Mouse (Mus musculus): ENCODE measurements around the gene Alk. TPM values are rescaled to one million over a fixed set of nuclear protein-coding genes. Genes with fewer than 3 reads are reported as not detected.

The Alk gene
- total and polyA plus RNA-seq, 3 experiments = 0.05 TPM; not detected in 2

GRCm38 (mm10) chr17:72076306-72076921 is 528.0 kb downstream of the Alk start:
- DNase-seq (ENCODE audit: low spot score) (no peak), ATAC-seq (ENCODE audit: extremely low read depth, insufficient number of reproducible peaks, low FRiP score, poor library complexity, severe bottlenecking) (no peak)
- H3K4me1 ChIP-seq (ENCODE audit: insufficient read depth, low read depth, low read length) = no peaks in the 10 kb centered on the region
- H3K27me3 ChIP-seq (ENCODE audit: insufficient read depth, low read length) = no peaks in the 10 kb centered on the region
- no peak for TF ChIP-seq GATA1 (IDR thresholded peaks at IDR 0.05; ENCODE audit: borderline replicate concordance, low read length)
- no peak for TF ChIP-seq POLR2AphosphoS5 (IDR thresholded peaks at IDR 0.05; ENCODE audit: insufficient replicate concordance, low read depth, low read length)
- TF ChIP-seq CTCF (IDR thresholded peaks at IDR 0.05; ENCODE audit: low read depth, low read length) = no peak
- no peak for TF ChIP-seq GATA2 (IDR thresholded peaks at IDR 0.05; ENCODE audit: borderline replicate concordance, low read depth, low read length)
- no peak for TF ChIP-seq TAL1 (conservative IDR thresholded peaks at IDR 0.05; ENCODE audit: low read depth, low read length)
- peaks cover 20% of the 10 kb centered on the region for H3K9me3 ChIP-seq (replicated peaks)
- H3K36me3 ChIP-seq (replicated peaks) = no peaks in the 10 kb centered on the region
- no peak overlapping the region for H3K4me3 ChIP-seq (ENCODE audit: low read depth, low read length)

DNA sequence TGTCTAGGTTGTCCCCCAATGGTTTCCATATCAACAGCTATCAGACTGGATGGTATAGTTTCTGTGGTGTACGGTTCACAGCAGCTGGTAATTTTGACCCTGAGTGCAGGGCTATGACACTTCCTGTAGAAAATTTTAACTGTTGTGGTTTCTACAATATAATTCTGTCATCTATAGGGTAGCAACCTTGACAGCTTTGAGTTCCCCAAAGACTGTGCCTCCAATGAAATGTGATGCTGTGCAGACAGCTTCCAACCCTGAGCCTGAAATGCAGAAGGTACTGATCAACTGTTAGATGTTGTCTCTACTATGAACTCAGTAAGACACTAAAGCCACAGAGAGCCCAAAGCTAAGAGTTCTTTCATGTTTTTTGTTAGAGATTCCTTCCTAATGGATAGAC is 532.6 kb downstream of the Alk start:
- no peak overlapping the region for H3K4me3 ChIP-seq (ENCODE audit: low read depth, low read length)
- peaks cover 41% of the 10 kb centered on the region for H3K9me3 ChIP-seq (replicated peaks)
- no peaks in the 10 kb centered on the region for H3K4me1 ChIP-seq (ENCODE audit: insufficient read depth, low read depth, low read length)
- no peaks in the 10 kb centered on the region for H3K36me3 ChIP-seq (replicated peaks)
- no peak for TF ChIP-seq POLR2AphosphoS5 (IDR thresholded peaks at IDR 0.05; ENCODE audit: insufficient replicate concordance, low read depth, low read length)
- no peak for TF ChIP-seq GATA2 (IDR thresholded peaks at IDR 0.05; ENCODE audit: borderline replicate concordance, low read depth, low read length)
- no peak for TF ChIP-seq CTCF (IDR thresholded peaks at IDR 0.05; ENCODE audit: low read depth, low read length)
- no peak for TF ChIP-seq TAL1 (conservative IDR thresholded peaks at IDR 0.05; ENCODE audit: low read depth, low read length)
- no peak for TF ChIP-seq GATA1 (IDR thresholded peaks at IDR 0.05; ENCODE audit: borderline replicate concordance, low read length)
- no peak for ATAC-seq (ENCODE audit: extremely low read depth, insufficient number of reproducible peaks, low FRiP score, poor library complexity, severe bottlenecking)
- DNase-seq (ENCODE audit: low spot score) = no peak
- H3K27me3 ChIP-seq (ENCODE audit: insufficient read depth, low read length) = no peaks in the 10 kb centered on the region

DNA sequence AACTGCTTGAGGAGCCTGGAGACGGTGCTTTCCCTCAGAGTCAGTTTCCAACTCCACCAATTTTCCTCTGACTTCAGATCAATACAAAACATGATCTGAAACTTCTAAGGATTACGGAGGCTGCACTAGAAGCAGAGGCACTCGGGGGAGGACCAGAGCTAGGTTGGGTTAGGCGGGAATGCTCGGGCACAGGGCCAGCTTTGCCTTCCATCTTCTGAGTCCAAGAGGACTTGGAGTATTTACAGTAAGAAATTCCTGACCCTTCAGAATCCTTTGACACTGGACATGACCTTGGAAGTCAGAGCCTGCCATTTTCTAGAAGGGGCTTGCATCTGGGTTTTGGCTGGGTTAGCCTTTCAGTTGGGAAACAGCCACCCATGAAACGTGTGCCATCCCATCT is 536.3 kb downstream of the Alk start:
- DNase-seq (ENCODE audit: low spot score) (no peak), ATAC-seq (ENCODE audit: extremely low read depth, insufficient number of reproducible peaks, low FRiP score, poor library complexity, severe bottlenecking) (no peak)
- Histone ChIP-seq H3K4me3 (ENCODE audit: low read depth, low read length) (no peak overlapping the region), H3K4me1 (ENCODE audit: insufficient read depth, low read depth, low read length) (no peaks in the 10 kb centered on the region), H3K9me3 (replicated peaks) (peaks cover 63% of the 10 kb centered on the region), H3K27me3 (ENCODE audit: insufficient read depth, low read length) (no peaks in the 10 kb centered on the region), H3K36me3 (replicated peaks) (no peaks in the 10 kb centered on the region)
- no peak for TF ChIP-seq CTCF (IDR thresholded peaks at IDR 0.05; ENCODE audit: low read depth, low read length)
- TF ChIP-seq GATA2 (IDR thresholded peaks at IDR 0.05; ENCODE audit: borderline replicate concordance, low read depth, low read length) = no peak
- no peak for TF ChIP-seq GATA1 (IDR thresholded peaks at IDR 0.05; ENCODE audit: borderline replicate concordance, low read length)
- TF ChIP-seq POLR2AphosphoS5 (IDR thresholded peaks at IDR 0.05; ENCODE audit: insufficient replicate concordance, low read depth, low read length) = no peak
- TF ChIP-seq TAL1 (conservative IDR thresholded peaks at IDR 0.05; ENCODE audit: low read depth, low read length) = no peak

GRCm38 (mm10) chr17:72062978-72063377 is 541.4 kb downstream of the Alk start:
- H3K4me3 ChIP-seq (ENCODE audit: low read depth, low read length) = no peak overlapping the region
- H3K36me3 ChIP-seq (replicated peaks) = no peaks in the 10 kb centered on the region
- ATAC-seq (ENCODE audit: extremely low read depth, insufficient number of reproducible peaks, low FRiP score, poor library complexity, severe bottlenecking) (no peak; the same call in 1 of the 2 replicates), DNase-seq (ENCODE audit: low spot score) (no peak)
- no peaks in the 10 kb centered on the region for H3K27me3 ChIP-seq (ENCODE audit: insufficient read depth, low read length)
- no peaks in the 10 kb centered on the region for H3K4me1 ChIP-seq (ENCODE audit: insufficient read depth, low read depth, low read length)
- TF ChIP-seq GATA1 (IDR thresholded peaks at IDR 0.05; ENCODE audit: borderline replicate concordance, low read length) (no peak), CTCF (IDR thresholded peaks at IDR 0.05; ENCODE audit: low read depth, low read length) (no peak), TAL1 (conservative IDR thresholded peaks at IDR 0.05; ENCODE audit: low read depth, low read length) (no peak), POLR2AphosphoS5 (IDR thresholded peaks at IDR 0.05; ENCODE audit: insufficient replicate concordance, low read depth, low read length) (no peak), GATA2 (IDR thresholded peaks at IDR 0.05; ENCODE audit: borderline replicate concordance, low read depth, low read length) (no peak)
- H3K9me3 ChIP-seq (replicated peaks) = peaks cover 61% of the 10 kb centered on the region

DNA sequence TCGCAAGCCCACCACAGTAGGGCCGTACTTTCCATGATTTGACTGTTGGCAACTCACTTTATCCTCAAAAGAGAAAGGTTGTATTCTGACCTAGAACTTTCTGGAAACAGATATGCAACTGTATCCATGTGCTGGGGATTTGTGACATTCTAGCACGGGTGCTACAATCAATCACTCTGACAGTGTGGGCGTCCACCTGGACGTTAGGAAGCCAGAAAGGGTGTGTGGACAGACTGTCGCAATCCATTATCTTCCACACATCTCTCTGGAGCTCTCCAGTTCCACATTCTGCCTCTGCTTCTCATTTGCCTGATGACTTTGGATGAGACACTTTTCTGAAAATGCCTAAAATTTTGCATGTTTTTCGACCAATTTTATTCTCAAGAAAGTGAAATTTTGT is 545.1 kb downstream of the Alk start:
- ATAC-seq (ENCODE audit: extremely low read depth, insufficient number of reproducible peaks, low FRiP score, poor library complexity, severe bottlenecking) (no peak), DNase-seq (ENCODE audit: low spot score) (no peak)
- Histone ChIP-seq H3K9me3 (replicated peaks) (peaks cover 38% of the 10 kb centered on the region), H3K36me3 (replicated peaks) (no peaks in the 10 kb centered on the region), H3K27me3 (ENCODE audit: insufficient read depth, low read length) (no peaks in the 10 kb centered on the region), H3K4me3 (ENCODE audit: low read depth, low read length) (no peak overlapping the region), H3K4me1 (ENCODE audit: insufficient read depth, low read depth, low read length) (no peaks in the 10 kb centered on the region)
- no peak for TF ChIP-seq GATA1 (IDR thresholded peaks at IDR 0.05; ENCODE audit: borderline replicate concordance, low read length)
- TF ChIP-seq GATA2 (IDR thresholded peaks at IDR 0.05; ENCODE audit: borderline replicate concordance, low read depth, low read length) = no peak
- TF ChIP-seq TAL1 (conservative IDR thresholded peaks at IDR 0.05; ENCODE audit: low read depth, low read length) = no peak
- no peak for TF ChIP-seq POLR2AphosphoS5 (IDR thresholded peaks at IDR 0.05; ENCODE audit: insufficient replicate concordance, low read depth, low read length)
- no peak for TF ChIP-seq CTCF (IDR thresholded peaks at IDR 0.05; ENCODE audit: low read depth, low read length)

DNA sequence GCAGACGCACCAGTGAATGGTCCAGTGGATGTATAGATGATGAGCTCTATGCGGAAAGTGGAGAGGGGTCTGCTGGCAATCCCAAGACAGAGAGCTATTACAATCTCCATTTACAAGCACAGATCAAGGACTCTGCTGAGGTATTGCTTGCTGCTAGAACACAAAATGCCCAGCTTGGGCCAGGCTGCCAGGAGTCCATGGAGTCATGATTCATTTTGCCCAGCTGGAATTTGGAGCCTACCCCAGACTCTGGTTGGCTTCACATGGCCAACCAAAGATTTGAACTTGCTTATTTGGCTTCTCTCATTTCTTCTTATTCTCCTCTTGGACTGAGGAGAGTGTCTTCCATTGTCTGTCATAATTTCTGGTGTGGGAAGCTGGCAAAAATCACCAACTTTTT is 558.8 kb downstream of the Alk start:
- H3K27me3 ChIP-seq (ENCODE audit: insufficient read depth, low read length) = no peaks in the 10 kb centered on the region
- no peaks in the 10 kb centered on the region for H3K36me3 ChIP-seq (replicated peaks)
- DNase-seq (ENCODE audit: low spot score) = no peak
- no peak for ATAC-seq (ENCODE audit: extremely low read depth, insufficient number of reproducible peaks, low FRiP score, poor library complexity, severe bottlenecking)
- TF ChIP-seq GATA2 (IDR thresholded peaks at IDR 0.05; ENCODE audit: borderline replicate concordance, low read depth, low read length) = no peak
- no peak for TF ChIP-seq POLR2AphosphoS5 (IDR thresholded peaks at IDR 0.05; ENCODE audit: insufficient replicate concordance, low read depth, low read length)
- TF ChIP-seq CTCF (IDR thresholded peaks at IDR 0.05; ENCODE audit: low read depth, low read length) = no peak
- no peak for TF ChIP-seq GATA1 (IDR thresholded peaks at IDR 0.05; ENCODE audit: borderline replicate concordance, low read length)
- TF ChIP-seq TAL1 (conservative IDR thresholded peaks at IDR 0.05; ENCODE audit: low read depth, low read length) = no peak
- peaks cover 54% of the 10 kb centered on the region for H3K9me3 ChIP-seq (replicated peaks)
- H3K4me1 ChIP-seq (ENCODE audit: insufficient read depth, low read depth, low read length) = no peaks in the 10 kb centered on the region
- no peak overlapping the region for H3K4me3 ChIP-seq (ENCODE audit: low read depth, low read length)

All from G1E (cell line).